In the genomic region with DNA sequence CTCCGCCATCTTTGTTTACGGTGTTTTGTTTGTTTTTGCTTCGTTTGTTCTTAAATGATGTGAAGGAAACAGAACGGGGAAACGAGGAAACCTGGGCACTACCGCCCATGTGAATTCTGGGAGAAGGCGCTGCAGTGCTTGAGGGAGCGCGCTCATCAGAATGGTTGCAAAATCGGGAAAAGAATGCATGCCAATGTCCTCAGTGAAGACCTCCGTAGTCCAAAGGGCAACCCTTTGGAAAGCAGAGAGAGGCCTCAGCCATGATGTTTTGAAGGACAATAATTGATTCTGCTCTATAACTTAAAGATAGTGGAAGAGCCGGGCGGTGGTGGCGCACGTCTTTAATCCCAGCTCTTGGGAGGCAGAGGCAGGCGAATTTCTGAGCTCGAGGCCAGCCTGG, we compare ENCODE assay signal across 16 mouse cellular contexts. TPM values are rescaled to one million over a fixed set of nuclear protein-coding genes. Genes with fewer than 3 reads are reported as not detected.
DNase-seq lines count a peak whose midpoint lies in the region; ATAC-seq lines count a peak whose summit lies in the region.
"Had no signal": no experiment of that assay in that cellular context is flagged by ENCODE, and none has a peak within 500 bp of the region (broad histone marks: within the 10 kb centered on the region; RNA-seq: fewer than 3 reads in every experiment).

No protein-coding gene starts in this region.

- peaks cover 36% of the 10 kb centered on the region for H3K4me1 ChIP-seq in hindbrain, embryonic 15.5 days (replicated peaks)
- no peaks in the 10 kb centered on the region; the same call in 1 of the 2 replicates for H3K4me1 ChIP-seq in hindbrain, embryonic 11.5 days (replicated peaks; ENCODE audit: control insufficient read depth, insufficient read depth, low read length)
- H3K4me1 ChIP-seq in neural tube, embryonic 13.5 days (replicated peaks): peaks cover 31% of the 10 kb centered on the region
- H3K4me1 ChIP-seq in liver, embryonic 13.5 days (replicated peaks): peaks cover 21% of the 10 kb centered on the region
- no peaks in the 10 kb centered on the region for H3K4me1 ChIP-seq in heart, embryonic 11.5 days (ENCODE audit: control insufficient read depth, insufficient read depth, low read length)

- H3K9ac ChIP-seq in hindbrain, embryonic 15.5 days: no peak overlapping the region
- H3K9ac ChIP-seq in hindbrain, embryonic 11.5 days (ENCODE audit: low read depth, low read length): no peak overlapping the region
- H3K9ac ChIP-seq in neural tube, embryonic 13.5 days: no peak overlapping the region
- H3K9ac ChIP-seq in liver, embryonic 13.5 days: no peak overlapping the region
- no peak overlapping the region for H3K9ac ChIP-seq in heart, embryonic 11.5 days (ENCODE audit: low read depth, low read length)
- H3K9ac ChIP-seq: limb, embryonic 15.5 days had no signal

- peaks cover 21% of the 10 kb centered on the region for H3K36me3 ChIP-seq in hindbrain, embryonic 15.5 days
- no peaks in the 10 kb centered on the region for H3K36me3 ChIP-seq in hindbrain, embryonic 11.5 days (ENCODE audit: control insufficient read depth, insufficient read depth, low read length)
- peaks cover 21% of the 10 kb centered on the region for H3K36me3 ChIP-seq in neural tube, embryonic 13.5 days
- H3K36me3 ChIP-seq in liver, embryonic 13.5 days: peaks cover 17% of the 10 kb centered on the region
- peaks cover 8% of the 10 kb centered on the region for H3K36me3 ChIP-seq in heart, embryonic 11.5 days (ENCODE audit: control insufficient read depth, insufficient read depth, low read length)

- no peaks in the 10 kb centered on the region for H3K27me3 ChIP-seq in hindbrain, embryonic 15.5 days
- H3K27me3 ChIP-seq in hindbrain, embryonic 11.5 days (ENCODE audit: control insufficient read depth, insufficient read depth, low read length): no peaks in the 10 kb centered on the region
- no peaks in the 10 kb centered on the region for H3K27me3 ChIP-seq in neural tube, embryonic 13.5 days
- H3K27me3 ChIP-seq in liver, embryonic 13.5 days: no peaks in the 10 kb centered on the region; the same call in 1 of the 2 replicates
- H3K27me3 ChIP-seq in heart, embryonic 11.5 days (ENCODE audit: control insufficient read depth, insufficient read depth, low read length): no peaks in the 10 kb centered on the region
- H3K27me3 ChIP-seq: heart, embryonic 12.5 days; limb, embryonic 15.5 days had no signal

- 95% methylated on average over 17 of the region's 17 CpGs for WGBS in hindbrain, embryonic 15.5 days
- WGBS in hindbrain, embryonic 11.5 days: 97% methylated on average over 17 of the region's 17 CpGs
- 95% methylated on average over 17 of the region's 17 CpGs for WGBS in neural tube, embryonic 13.5 days
- WGBS in liver, embryonic 13.5 days (ENCODE audit: insufficient replicate concordance): 87% methylated on average over 17 of the region's 17 CpGs
- WGBS in heart, embryonic 11.5 days (ENCODE audit: insufficient replicate concordance): 91% methylated on average over 17 of the region's 17 CpGs

- peak overlapping the region; percentile 16; the same call in 1 of the 2 replicates for H3K4me2 ChIP-seq in hindbrain, embryonic 15.5 days
- H3K4me2 ChIP-seq in hindbrain, embryonic 11.5 days (replicated peaks; ENCODE audit: low read depth, low read length): no peak overlapping the region
- peak overlapping the region; percentile 66 for H3K4me2 ChIP-seq in neural tube, embryonic 13.5 days
- H3K4me2 ChIP-seq in liver, embryonic 13.5 days: peak overlapping the region; percentile 88
- no peak overlapping the region for H3K4me2 ChIP-seq in heart, embryonic 11.5 days

- DNase-seq in hindbrain, embryonic 11.5 days (ENCODE audit: low spot score): no peak
- DNase-seq in neural tube, embryonic 10.5 days (ENCODE audit: extremely low spot score, low spot score): no peak
- no peak for DNase-seq in liver, embryonic 13.5 days
- no peak for DNase-seq in embryo, embryonic 9.5 days (ENCODE audit: extremely low spot score)
- no peak for DNase-seq in left cerebral cortex, adult 11 months (ENCODE audit: low spot score)
- DNase-seq: adrenal gland, postnatal 25 days; gastrocnemius, postnatal 14 days; thymus, postnatal 14 days had no signal

- no peaks in the 10 kb centered on the region for H3K9me3 ChIP-seq in hindbrain, embryonic 15.5 days
- H3K9me3 ChIP-seq in hindbrain, embryonic 11.5 days (ENCODE audit: control insufficient read depth, low read length): no peaks in the 10 kb centered on the region
- no peaks in the 10 kb centered on the region for H3K9me3 ChIP-seq in neural tube, embryonic 13.5 days
- no peaks in the 10 kb centered on the region for H3K9me3 ChIP-seq in liver, embryonic 13.5 days (replicated peaks)
- no peaks in the 10 kb centered on the region for H3K9me3 ChIP-seq in heart, embryonic 11.5 days (replicated peaks; ENCODE audit: control insufficient read depth, low read length)
- H3K9me3 ChIP-seq: heart, embryonic 12.5 days; limb, embryonic 15.5 days; megakaryocyte, embryonic 14.5 days had no signal

- H3K4me3 ChIP-seq in hindbrain, embryonic 15.5 days: no peak overlapping the region
- no peak overlapping the region for H3K4me3 ChIP-seq in hindbrain, embryonic 11.5 days (ENCODE audit: low read depth, low read length)
- no peak overlapping the region for H3K4me3 ChIP-seq in neural tube, embryonic 13.5 days
- peak overlapping the region; percentile 69; the same call in 1 of the 2 replicates for H3K4me3 ChIP-seq in liver, embryonic 13.5 days (replicated peaks)
- no peak overlapping the region for H3K4me3 ChIP-seq in heart, embryonic 11.5 days (ENCODE audit: low read depth, low read length)

- no peak for ATAC-seq in hindbrain, embryonic 15.5 days (ENCODE audit: low FRiP score, low read depth)
- ATAC-seq in hindbrain, embryonic 11.5 days (ENCODE audit: low FRiP score): no peak
- ATAC-seq in neural tube, embryonic 13.5 days (ENCODE audit: low read depth): no peak
- ATAC-seq in liver, embryonic 13.5 days (ENCODE audit: low read depth): no peak
- no peak for ATAC-seq in heart, embryonic 11.5 days (replicated peaks; ENCODE audit: insufficient number of reproducible peaks, low FRiP score, low TSS enrichment)
- ATAC-seq: forebrain, embryonic 16.5 days had no signal

- no peak overlapping the region for H3K27ac ChIP-seq in hindbrain, embryonic 15.5 days (replicated peaks)
- H3K27ac ChIP-seq in hindbrain, embryonic 11.5 days (ENCODE audit: low read depth, low read length): no peak overlapping the region
- H3K27ac ChIP-seq in neural tube, embryonic 13.5 days (replicated peaks): no peak overlapping the region
- no peak overlapping the region for H3K27ac ChIP-seq in liver, embryonic 13.5 days
- H3K27ac ChIP-seq in heart, embryonic 11.5 days (ENCODE audit: low read depth, low read length): no peak overlapping the region
- H3K27ac ChIP-seq: left cerebral cortex, adult 2 months; limb, embryonic 15.5 days had no signal

RNA-seq across cellular contexts. Expression of gene Rnpep, which starts 2.0 kb away (rescaled TPM):
- polyA plus RNA-seq in hindbrain, embryonic 15.5 days (2015; fragmentation: Nextera tagmentation; extraction: Ambion mirVana): 102 and 106 TPM in 2 replicates
- 96.8 and 104 TPM in 2 replicates for polyA plus RNA-seq in hindbrain, embryonic 11.5 days (2014; fragmentation: Nextera tagmentation; extraction: Ambion mirVana)
- polyA plus RNA-seq in neural tube, embryonic 13.5 days (2015; fragmentation: Nextera tagmentation; extraction: Ambion mirVana): 104 and 106 TPM in 2 replicates
- 29.4 and 31.4 TPM in 2 replicates for polyA plus RNA-seq in liver, embryonic 13.5 days (2015; fragmentation: Nextera tagmentation; extraction: Ambion mirVana)
- polyA plus RNA-seq in heart, embryonic 11.5 days (2014; fragmentation: Nextera tagmentation; extraction: Ambion mirVana): 64.4 and 65.2 TPM in 2 replicates

RNA-seq across cellular contexts. Expression of gene Elf3, which starts 23.5 kb away (rescaled TPM):
- 0.45 and 0.62 TPM in 2 replicates for polyA plus RNA-seq in hindbrain, embryonic 15.5 days (2015; fragmentation: Nextera tagmentation; extraction: Ambion mirVana)
- polyA plus RNA-seq in hindbrain, embryonic 11.5 days (2014; fragmentation: Nextera tagmentation; extraction: Ambion mirVana): 0.73 and 2.0 TPM in 2 replicates
- polyA plus RNA-seq in neural tube, embryonic 13.5 days (2015; fragmentation: Nextera tagmentation; extraction: Ambion mirVana): 0.52 and 0.59 TPM in 2 replicates
- 1.2 and 1.5 TPM in 2 replicates for polyA plus RNA-seq in liver, embryonic 13.5 days (2015; fragmentation: Nextera tagmentation; extraction: Ambion mirVana)
- polyA plus RNA-seq in heart, embryonic 11.5 days (2014; fragmentation: Nextera tagmentation; extraction: Ambion mirVana): 1.0 and 1.3 TPM in 2 replicates

RNA-seq across cellular contexts. Expression of gene Timm17a, which starts 31.7 kb away (rescaled TPM):
- 159 and 171 TPM in 2 replicates for polyA plus RNA-seq in hindbrain, embryonic 15.5 days (2015; fragmentation: Nextera tagmentation; extraction: Ambion mirVana)
- 169 and 175 TPM in 2 replicates for polyA plus RNA-seq in hindbrain, embryonic 11.5 days (2014; fragmentation: Nextera tagmentation; extraction: Ambion mirVana)
- 160 and 166 TPM in 2 replicates for polyA plus RNA-seq in neural tube, embryonic 13.5 days (2015; fragmentation: Nextera tagmentation; extraction: Ambion mirVana)
- polyA plus RNA-seq in liver, embryonic 13.5 days (2015; fragmentation: Nextera tagmentation; extraction: Ambion mirVana): 203 and 204 TPM in 2 replicates
- polyA plus RNA-seq in heart, embryonic 11.5 days (2014; fragmentation: Nextera tagmentation; extraction: Ambion mirVana): 333 and 344 TPM in 2 replicates

RNA-seq across cellular contexts. Expression of gene Lmod1, which starts 42.8 kb away (rescaled TPM):
- polyA plus RNA-seq in hindbrain, embryonic 15.5 days (2015; fragmentation: Nextera tagmentation; extraction: Ambion mirVana): 0.35 and 0.47 TPM in 2 replicates
- 0.32 and 0.45 TPM in 2 replicates for polyA plus RNA-seq in hindbrain, embryonic 11.5 days (2014; fragmentation: Nextera tagmentation; extraction: Ambion mirVana)
- 0.31 and 0.33 TPM in 2 replicates for polyA plus RNA-seq in neural tube, embryonic 13.5 days (2015; fragmentation: Nextera tagmentation; extraction: Ambion mirVana)
- polyA plus RNA-seq in liver, embryonic 13.5 days (2015; fragmentation: Nextera tagmentation; extraction: Ambion mirVana): 0.09 and 0.10 TPM in 2 replicates
- 1.5 and 2.0 TPM in 2 replicates for polyA plus RNA-seq in heart, embryonic 11.5 days (2014; fragmentation: Nextera tagmentation; extraction: Ambion mirVana)

Comparison
In these comparisons a context has a peak if more than half of its experiments do, and no peak if none do; other contexts are left out.
1. H3K4me2 ChIP-seq: peak in hindbrain, embryonic 15.5 days (single experiment), neural tube, embryonic 13.5 days (single experiment) and liver, embryonic 13.5 days (single experiment); none in hindbrain, embryonic 11.5 days (single experiment) and heart, embryonic 11.5 days (single experiment).